ENCODE assay signal across 9 mouse cellular contexts in the genomic region with DNA sequence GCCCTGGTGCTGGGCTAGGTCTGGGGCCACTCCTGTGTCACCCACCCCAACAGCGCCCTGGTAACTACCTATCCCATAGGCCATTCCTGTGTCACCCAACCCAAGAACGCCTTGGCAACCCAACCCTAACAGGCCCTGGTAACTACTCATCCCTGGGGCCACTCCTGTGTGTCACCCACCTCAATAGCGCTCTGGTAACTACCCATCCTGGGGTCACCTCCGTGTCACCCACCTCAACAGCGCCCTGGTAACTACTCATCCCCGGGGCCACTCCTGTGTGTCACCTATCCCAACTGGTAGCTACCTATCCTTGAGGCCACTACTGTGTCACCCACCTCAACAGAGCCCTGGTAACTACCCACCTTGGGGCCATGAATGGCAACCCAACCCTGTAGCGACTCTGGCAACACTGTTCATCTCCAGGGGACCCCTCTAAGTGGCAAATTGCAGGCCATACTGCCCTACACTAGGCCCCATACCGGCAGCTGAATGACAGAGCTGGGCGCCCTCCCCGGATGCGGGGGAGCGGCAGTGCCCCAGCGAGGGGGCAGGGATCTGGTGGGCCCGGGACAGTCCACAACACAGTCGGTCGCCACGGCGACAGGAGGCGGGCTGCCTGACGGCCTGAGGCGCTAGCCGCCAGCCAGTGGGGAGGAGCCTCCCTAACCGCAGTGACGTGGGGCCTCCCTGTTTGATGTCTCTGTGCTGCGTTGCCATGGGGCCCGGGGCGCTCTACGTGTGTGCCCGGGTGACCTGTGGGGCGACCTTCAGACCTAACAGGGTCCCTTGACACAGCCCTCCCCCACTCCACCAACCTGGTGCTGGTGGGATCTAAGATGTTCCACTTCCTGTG. TPM values are rescaled to one million over a fixed set of nuclear protein-coding genes. Genes with fewer than 3 reads are reported as not detected.
DNase-seq lines count a peak whose midpoint lies in the region; ATAC-seq and TF ChIP-seq lines count a peak whose summit lies in the region.
"Had no signal": no experiment of that assay in that cellular context is flagged by ENCODE, and none has a peak within 500 bp of the region (broad histone marks: within the 10 kb centered on the region; RNA-seq: fewer than 3 reads in every experiment).

No protein-coding gene starts in this region.

- H3K27me3 ChIP-seq in embryonic facial prominence, embryonic 11.5 days (ENCODE audit: control insufficient read depth, insufficient read depth, low read length) = no peaks in the 10 kb centered on the region
- H3K27me3 ChIP-seq in intestine, postnatal 0 days (replicated peaks; ENCODE audit: control insufficient read depth, insufficient read depth, low read length) = no peaks in the 10 kb centered on the region
- no peaks in the 10 kb centered on the region for H3K27me3 ChIP-seq in limb, embryonic 12.5 days
- peaks cover 22% of the 10 kb centered on the region for H3K27me3 ChIP-seq in midbrain, embryonic 13.5 days
- H3K27me3 ChIP-seq: Patski had no signal

- H3K4me1 ChIP-seq in embryonic facial prominence, embryonic 11.5 days (ENCODE audit: control insufficient read depth, insufficient read depth, low read length) = peaks cover 16% of the 10 kb centered on the region
- H3K4me1 ChIP-seq in intestine, postnatal 0 days (replicated peaks; ENCODE audit: control insufficient read depth, insufficient read depth, low read length) = no peaks in the 10 kb centered on the region; the same call in 1 of the 2 replicates
- H3K4me1 ChIP-seq in limb, embryonic 12.5 days (replicated peaks) = peaks cover 56% of the 10 kb centered on the region
- H3K4me1 ChIP-seq in midbrain, embryonic 13.5 days (replicated peaks) = peaks cover 47% of the 10 kb centered on the region

- peak; percentile 16; the same call in 1 of the 2 replicates for TF ChIP-seq CTCF in intestine, postnatal 0 days (IDR thresholded peaks at IDR 0.05; ENCODE audit: low read depth)

- H3K36me3 ChIP-seq in embryonic facial prominence, embryonic 11.5 days (replicated peaks; ENCODE audit: control insufficient read depth, insufficient read depth, low read depth, low read length) = no peaks in the 10 kb centered on the region
- H3K36me3 ChIP-seq in intestine, postnatal 0 days (ENCODE audit: control insufficient read depth, insufficient read depth) = no peaks in the 10 kb centered on the region
- H3K36me3 ChIP-seq in limb, embryonic 12.5 days = no peaks in the 10 kb centered on the region
- no peaks in the 10 kb centered on the region for H3K36me3 ChIP-seq in midbrain, embryonic 13.5 days

- peak overlapping the region; percentile 48 for H3K4me3 ChIP-seq in embryonic facial prominence, embryonic 11.5 days (ENCODE audit: low read depth, low read length)
- H3K4me3 ChIP-seq in intestine, postnatal 0 days (ENCODE audit: low read depth, low read length) = peak overlapping the region; percentile 38
- H3K4me3 ChIP-seq in limb, embryonic 12.5 days (replicated peaks) = peak overlapping the region; percentile 54
- peak overlapping the region; percentile 50 for H3K4me3 ChIP-seq in midbrain, embryonic 13.5 days (replicated peaks)

- peak overlapping the region; percentile 96 for H3K27ac ChIP-seq in embryonic facial prominence, embryonic 11.5 days (replicated peaks; ENCODE audit: low read depth, low read length)
- peak overlapping the region; percentile 90 for H3K27ac ChIP-seq in intestine, postnatal 0 days (ENCODE audit: low read depth, low read length)
- peak overlapping the region; percentile 99 for H3K27ac ChIP-seq in limb, embryonic 12.5 days
- peak overlapping the region; percentile 88 for H3K27ac ChIP-seq in midbrain, embryonic 13.5 days

- H3K9me3 ChIP-seq in embryonic facial prominence, embryonic 11.5 days (replicated peaks; ENCODE audit: control insufficient read depth, low read length) = no peaks in the 10 kb centered on the region
- H3K9me3 ChIP-seq in intestine, postnatal 0 days (ENCODE audit: control insufficient read depth) = no peaks in the 10 kb centered on the region
- H3K9me3 ChIP-seq in limb, embryonic 12.5 days = no peaks in the 10 kb centered on the region
- H3K9me3 ChIP-seq in midbrain, embryonic 13.5 days = no peaks in the 10 kb centered on the region

- peak; percentile 79 for ATAC-seq in embryonic facial prominence, embryonic 11.5 days (replicated peaks; ENCODE audit: insufficient number of reproducible peaks, low FRiP score, low TSS enrichment, low read depth)
- peak; percentile 60 for ATAC-seq in granulocyte monocyte progenitor cell, adult 5-6 weeks (replicated peaks; ENCODE audit: poor library complexity, severe bottlenecking)
- ATAC-seq in intestine, postnatal 0 days = peak; percentile 79
- peak; percentile 66 for ATAC-seq in limb, embryonic 12.5 days (ENCODE audit: insufficient number of reproducible peaks, insufficient read depth, low FRiP score, low TSS enrichment, low read depth)
- ATAC-seq in midbrain, embryonic 13.5 days = peak; percentile 83
- ATAC-seq: Patski had no signal

- DNase-seq in cerebellum, adult 9-11 months = peak; percentile 47
- DNase-seq in cerebellum, adult 11-12 months = no peak
- DNase-seq in embryonic facial prominence, embryonic 11.5 days (ENCODE audit: low spot score) = peak; percentile 94
- peak; percentile 90 for DNase-seq in spleen, adult 12 weeks (ENCODE audit: low spot score)

- H3K9ac ChIP-seq in embryonic facial prominence, embryonic 11.5 days (replicated peaks; ENCODE audit: low read length) = peak overlapping the region; percentile 44
- peak overlapping the region; percentile 37 for H3K9ac ChIP-seq in intestine, postnatal 0 days (ENCODE audit: low read depth, low read length)
- H3K9ac ChIP-seq in limb, embryonic 12.5 days (replicated peaks) = peak overlapping the region; percentile 74
- H3K9ac ChIP-seq in midbrain, embryonic 13.5 days (replicated peaks) = peak overlapping the region; percentile 56

- 3% methylated on average over 30 of the region's 30 CpGs for WGBS in embryonic facial prominence, embryonic 11.5 days
- 1% methylated on average over 26 of the region's 30 CpGs for WGBS in intestine, postnatal 0 days
- WGBS in limb, embryonic 12.5 days = 2% methylated on average over 30 of the region's 30 CpGs
- WGBS in midbrain, embryonic 13.5 days = 2% methylated on average over 30 of the region's 30 CpGs

- peak overlapping the region; percentile 48 for H3K4me2 ChIP-seq in embryonic facial prominence, embryonic 11.5 days (ENCODE audit: low read depth, low read length)
- peak overlapping the region; percentile 65 for H3K4me2 ChIP-seq in intestine, postnatal 0 days (replicated peaks; ENCODE audit: low read depth)
- H3K4me2 ChIP-seq in limb, embryonic 12.5 days = peak overlapping the region; percentile 71
- peak overlapping the region; percentile 66 for H3K4me2 ChIP-seq in midbrain, embryonic 13.5 days (replicated peaks)

RNA-seq across cellular contexts. Expression of a gene that starts 13.1 kb away (rescaled TPM):
- 3.9 and 4.7 TPM in 2 replicates for polyA plus RNA-seq in embryonic facial prominence, embryonic 11.5 days (2014; fragmentation: Nextera tagmentation; extraction: Ambion mirVana)
- 3.5 and 9.6 TPM in 2 replicates for total RNA-seq in granulocyte monocyte progenitor cell, adult 5-6 weeks (2014; fragmentation: Nextera tagmentation)
- not detected in 2 replicates for total RNA-seq in granulocyte monocyte progenitor cell, adult 5-6 weeks (2017)
- polyA plus RNA-seq in intestine, postnatal 0 days (2015; fragmentation: Nextera tagmentation; extraction: Ambion mirVana) = 1.6 and 1.8 TPM in 2 replicates
- 3.3 and 5.5 TPM in 2 replicates for polyA plus RNA-seq in limb, embryonic 12.5 days (2016; fragmentation: Nextera tagmentation; extraction: Ambion mirVana)
- 8.8 and 11.6 TPM in 2 replicates for polyA plus RNA-seq in midbrain, embryonic 13.5 days (2015; fragmentation: Nextera tagmentation; extraction: Ambion mirVana)

RNA-seq across cellular contexts. Expression of a gene that starts 38.7 kb away (rescaled TPM):
- 15.3 and 16.9 TPM in 2 replicates for polyA plus RNA-seq in embryonic facial prominence, embryonic 11.5 days (2014; fragmentation: Nextera tagmentation; extraction: Ambion mirVana)
- 4.6 and 8.1 TPM in 2 replicates for total RNA-seq in granulocyte monocyte progenitor cell, adult 5-6 weeks (2014; fragmentation: Nextera tagmentation)
- total RNA-seq in granulocyte monocyte progenitor cell, adult 5-6 weeks (2017) = 4.5 and 4.8 TPM in 2 replicates
- 3.7 and 3.8 TPM in 2 replicates for polyA plus RNA-seq in intestine, postnatal 0 days (2015; fragmentation: Nextera tagmentation; extraction: Ambion mirVana)
- polyA plus RNA-seq in limb, embryonic 12.5 days (2016; fragmentation: Nextera tagmentation; extraction: Ambion mirVana) = 33.1 and 34.3 TPM in 2 replicates
- polyA plus RNA-seq in midbrain, embryonic 13.5 days (2015; fragmentation: Nextera tagmentation; extraction: Ambion mirVana) = 44.9 and 47.4 TPM in 2 replicates

RNA-seq across cellular contexts. Expression of a gene that starts 50.3 kb away (rescaled TPM):
- 0.53 and 0.67 TPM in 2 replicates for polyA plus RNA-seq in embryonic facial prominence, embryonic 11.5 days (2014; fragmentation: Nextera tagmentation; extraction: Ambion mirVana)
- 1.2 TPM in 1 of 2 replicates, not detected in the other for total RNA-seq in granulocyte monocyte progenitor cell, adult 5-6 weeks (2014; fragmentation: Nextera tagmentation)
- 1.2 and 1.8 TPM in 2 replicates for total RNA-seq in granulocyte monocyte progenitor cell, adult 5-6 weeks (2017)
- 0.17 and 0.18 TPM in 2 replicates for polyA plus RNA-seq in intestine, postnatal 0 days (2015; fragmentation: Nextera tagmentation; extraction: Ambion mirVana)
- 1.6 TPM in 2 replicates for polyA plus RNA-seq in limb, embryonic 12.5 days (2016; fragmentation: Nextera tagmentation; extraction: Ambion mirVana)
- 2.3 and 2.7 TPM in 2 replicates for polyA plus RNA-seq in midbrain, embryonic 13.5 days (2015; fragmentation: Nextera tagmentation; extraction: Ambion mirVana)

RNA-seq across cellular contexts. Expression of a gene that starts 50.4 kb away (rescaled TPM):
- 9.5 and 10.0 TPM in 2 replicates for polyA plus RNA-seq in embryonic facial prominence, embryonic 11.5 days (2014; fragmentation: Nextera tagmentation; extraction: Ambion mirVana)
- total RNA-seq in granulocyte monocyte progenitor cell, adult 5-6 weeks (2014; fragmentation: Nextera tagmentation) = 11.8 and 13.5 TPM in 2 replicates
- 4.2 and 9.0 TPM in 2 replicates for total RNA-seq in granulocyte monocyte progenitor cell, adult 5-6 weeks (2017)
- 16.2 and 16.9 TPM in 2 replicates for polyA plus RNA-seq in intestine, postnatal 0 days (2015; fragmentation: Nextera tagmentation; extraction: Ambion mirVana)
- 26.2 and 28.7 TPM in 2 replicates for polyA plus RNA-seq in limb, embryonic 12.5 days (2016; fragmentation: Nextera tagmentation; extraction: Ambion mirVana)
- 24.5 and 24.7 TPM in 2 replicates for polyA plus RNA-seq in midbrain, embryonic 13.5 days (2015; fragmentation: Nextera tagmentation; extraction: Ambion mirVana)

RNA-seq across cellular contexts. Expression of a gene that starts 51.4 kb away (rescaled TPM):
- polyA plus RNA-seq in embryonic facial prominence, embryonic 11.5 days (2014; fragmentation: Nextera tagmentation; extraction: Ambion mirVana) = 322 and 340 TPM in 2 replicates
- total RNA-seq in granulocyte monocyte progenitor cell, adult 5-6 weeks (2014; fragmentation: Nextera tagmentation) = 145 and 151 TPM in 2 replicates
- 66.2 and 88.3 TPM in 2 replicates for total RNA-seq in granulocyte monocyte progenitor cell, adult 5-6 weeks (2017)
- polyA plus RNA-seq in intestine, postnatal 0 days (2015; fragmentation: Nextera tagmentation; extraction: Ambion mirVana) = 308 and 309 TPM in 2 replicates
- polyA plus RNA-seq in limb, embryonic 12.5 days (2016; fragmentation: Nextera tagmentation; extraction: Ambion mirVana) = 338 and 352 TPM in 2 replicates
- polyA plus RNA-seq in midbrain, embryonic 13.5 days (2015; fragmentation: Nextera tagmentation; extraction: Ambion mirVana) = 261 and 273 TPM in 2 replicates
